Mouse (Mus musculus) ES-E14 (cell line): ENCODE data around the gene Gm21731. TPM values are rescaled to one million over a fixed set of nuclear protein-coding genes. Genes with fewer than 3 reads are reported as not detected.
"Not testable (repeated sequence)": the region's sequence is repeated elsewhere in the genome, so short reads cannot be mapped to it uniquely, and the experiment has no call there.

ENCODE experiments used
- DNase-seq: peaks from one replicate; pipeline ENCODE4 v3.0.0-alpha.2; 2013; ENCODE audit warnings: low read depth, low spot score
- H3K27ac ChIP-seq: 2 replicates; pipeline ENCODE4 v1.5.1; 2012; ENCODE audit warnings: low read depth, mild to moderate bottlenecking, low read length, moderate library complexity, mixed read lengths; ENCODE audit not compliant: poor library complexity, insufficient read depth, severe bottlenecking
- H3K36me3 ChIP-seq: 2 replicates; pipeline ENCODE4 v1.6.1; 2012; ENCODE audit warnings: mild to moderate bottlenecking, low read length, moderate library complexity, mixed read lengths; ENCODE audit not compliant: control insufficient read depth, poor library complexity, insufficient read depth, severe bottlenecking
- H3K4me1 ChIP-seq, 2 experiments: fragments of 150-350 bp in 1 of 2; sonication (generic) in 1 of 2; 2 replicates each; pipeline ENCODE4 v1.6.1; 2012; ENCODE audit warnings: low read length in 2 of 2, mild to moderate bottlenecking in 1 of 2, mixed read lengths in 1 of 2; ENCODE audit not compliant: control insufficient read depth in 2 of 2, insufficient read depth in 2 of 2, poor library complexity in 1 of 2
- H3K4me3 ChIP-seq, 2 experiments: fragments of 150-350 bp in 1 of 2; sonication (generic) in 1 of 2; 2 replicates each; pipeline ENCODE4 v1.5.1; 2012; ENCODE audit warnings: low read length in 2 of 2, low read depth in 1 of 2, mild to moderate bottlenecking in 1 of 2, mixed read lengths in 1 of 2; ENCODE audit not compliant: insufficient read depth in 1 of 2, poor library complexity in 1 of 2, severe bottlenecking in 1 of 2
- H3K9ac ChIP-seq: 2 replicates; pipeline ENCODE4 v1.6.1; 2012; ENCODE audit warnings: low read depth, mild to moderate bottlenecking, low read length, mixed read lengths; ENCODE audit not compliant: poor library complexity, insufficient read depth, severe bottlenecking
- H3K9me3 ChIP-seq: fragments of 150-350 bp; sonication (generic); 2 replicates; pipeline ENCODE4 v1.6.1; 2012; ENCODE audit warnings: low read depth, mild to moderate bottlenecking, low read length; ENCODE audit not compliant: control insufficient read depth, insufficient read depth
- CHD2 ChIP-seq: IDR thresholded peaks from 2 replicates; pipeline ENCODE4 v1.6.1; 2014; ENCODE audit warnings: mild to moderate bottlenecking, low read depth, low read length, inconsistent platforms
- in situ Hi-C, 2 experiments: fragments of 600-800 bp; cut with MboI; formaldehyde crosslinking; loops; one replicate each; pipeline ENCODE4 v1.15.1; 2025; ENCODE audit warnings: low sequenced_read_pairs in 2 of 2, inconsistent platforms in 1 of 2; ENCODE audit not compliant: unreplicated experiment in 2 of 2
- total RNA-seq: library from RNA; depleted of rRNA; stranded (reverse); fragments of 300-350 nt; gene quantifications from 2 replicates; pipeline ENCODE4 v1.2.3, GENCODE M21; 2012; rRNA removed

Gene Gm21731
- total RNA-seq, 1 experiment, result 0.49 TPM

DNA sequence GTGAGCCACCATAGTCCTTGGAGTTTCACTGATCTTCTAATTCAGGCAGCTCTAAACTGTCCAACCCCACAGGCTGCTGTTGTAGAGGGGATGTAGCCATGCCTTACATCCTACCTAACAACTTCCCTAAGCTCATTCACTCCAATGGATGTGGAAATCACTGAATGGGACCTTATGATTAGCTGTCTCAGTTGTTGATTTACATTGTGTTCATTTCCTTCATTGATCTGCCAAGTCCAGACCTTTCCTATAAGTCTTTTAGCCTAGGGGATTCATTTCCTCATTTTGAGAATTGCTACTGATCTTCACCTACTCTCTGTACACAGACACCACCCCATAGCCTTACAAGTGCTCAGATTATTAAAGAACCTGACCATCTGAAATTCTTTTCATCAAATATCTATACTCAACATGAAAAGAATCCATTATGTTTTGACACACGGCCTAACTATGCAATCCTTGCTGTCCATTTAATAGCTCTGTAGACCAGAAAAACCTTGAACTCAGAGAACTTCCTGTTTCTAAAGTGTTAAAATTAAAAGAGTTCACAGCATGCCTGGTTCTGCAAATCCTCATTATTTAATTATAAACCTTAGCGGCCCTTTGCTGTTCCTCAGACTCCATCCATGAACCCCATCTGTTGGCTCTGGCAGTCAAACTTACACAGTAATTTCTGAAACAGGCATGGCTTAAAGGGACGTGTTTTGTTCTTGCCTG, 12.5 kb downstream of the Gm21731 start:
- DNase-seq, H3K9me3 ChIP-seq, H3K9ac ChIP-seq, H3K4me3 ChIP-seq, H3K36me3 ChIP-seq, H3K4me1 ChIP-seq, in situ Hi-C loops, H3K27ac ChIP-seq: not testable (repeated sequence)

DNA sequence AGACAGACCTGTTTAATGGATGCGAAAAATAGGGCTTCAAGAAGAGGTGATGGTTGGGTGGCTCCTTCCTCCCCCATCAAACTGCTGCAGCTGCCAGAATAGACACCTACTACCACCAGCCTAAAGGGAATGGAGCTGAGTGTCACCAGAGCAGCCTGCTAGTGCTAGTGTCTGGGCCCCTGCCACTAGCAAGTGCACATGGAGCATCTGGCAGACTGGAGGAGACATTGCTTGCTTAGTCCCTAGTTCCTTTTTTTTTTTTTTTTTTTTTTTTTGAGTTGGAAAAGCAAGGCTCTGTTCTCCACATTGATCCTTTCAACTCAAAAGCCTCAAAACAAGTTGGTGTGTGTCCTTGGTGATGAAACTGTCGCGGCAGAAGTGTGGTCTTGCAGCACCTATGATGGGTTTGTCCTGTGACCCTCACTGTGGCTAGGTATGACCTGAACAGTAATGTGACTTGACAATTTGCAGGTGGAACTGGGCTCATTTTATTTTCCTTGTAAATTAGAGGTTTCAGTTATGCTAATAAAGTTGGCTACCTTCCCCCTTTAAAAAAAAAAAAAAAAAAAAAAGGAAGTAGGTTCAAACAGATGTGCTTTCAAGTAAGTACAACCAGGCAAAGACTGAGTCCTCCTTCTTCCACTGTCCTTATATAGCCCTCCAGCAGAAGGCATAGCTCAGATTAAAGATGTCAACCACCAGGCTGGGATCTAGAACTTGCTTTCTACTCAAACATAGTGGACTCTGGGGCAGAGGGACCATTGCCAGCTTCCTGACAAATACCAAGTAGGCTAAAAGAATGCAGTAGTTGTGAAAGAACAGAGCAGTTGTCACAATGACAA, 20.1 kb downstream of the Gm21731 start:
- H3K4me3 ChIP-seq, H3K4me1 ChIP-seq, H3K27ac ChIP-seq, H3K36me3 ChIP-seq, in situ Hi-C loops, H3K9ac ChIP-seq, H3K9me3 ChIP-seq, DNase-seq: not testable (repeated sequence)

DNA sequence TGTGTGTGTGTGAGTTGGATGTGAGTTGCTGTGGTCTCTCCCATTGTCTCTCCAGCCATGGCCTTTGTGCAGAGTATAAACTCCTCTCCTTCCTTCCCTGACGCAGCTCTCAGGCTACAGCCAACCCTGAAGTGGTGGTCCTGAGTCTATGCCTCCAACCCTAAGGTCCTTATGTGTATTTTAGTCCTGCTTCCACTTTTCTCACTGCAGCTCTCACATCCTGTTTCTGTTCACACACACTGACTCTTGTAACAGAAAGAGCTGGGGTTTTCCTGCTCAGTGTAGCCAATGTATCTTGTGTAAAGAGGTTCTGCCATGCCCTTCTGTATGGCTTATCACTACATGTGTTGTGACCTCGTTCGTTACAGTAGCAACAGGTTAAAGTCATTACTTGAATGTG, 20.8 kb downstream of the Gm21731 start:
- in situ Hi-C loops, result not testable (repeated sequence)

DNA sequence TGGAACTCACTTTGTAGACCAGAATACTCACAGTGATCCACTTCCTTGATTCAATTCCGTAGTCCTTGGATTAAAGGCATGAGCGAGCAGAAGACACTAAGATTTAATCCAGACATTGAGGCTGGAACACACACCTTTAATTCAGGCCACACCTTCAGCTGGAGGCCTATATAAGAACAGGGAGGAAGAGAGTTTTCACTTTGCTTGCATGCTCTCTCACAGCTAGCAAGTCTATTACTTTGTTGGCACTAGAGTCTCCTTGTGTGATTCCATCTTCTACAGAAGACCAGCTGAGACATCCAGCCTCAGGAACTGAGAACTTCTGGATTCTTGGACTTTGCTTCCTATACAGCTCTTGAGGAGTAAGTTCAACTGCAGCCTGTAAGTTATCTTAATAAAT, 24.0 kb downstream of the Gm21731 start, which contains the start of gene AF067061:
Gene AF067061 (plus strand): TSS at position 245 of the 400 bp plus-strand sequence.
- H3K9ac ChIP-seq, H3K4me1 ChIP-seq, DNase-seq, H3K4me3 ChIP-seq, H3K36me3 ChIP-seq, H3K27ac ChIP-seq, H3K9me3 ChIP-seq, in situ Hi-C loops: not testable (repeated sequence)

More for the DNA sequence above, 20.8 kb downstream of the Gm21731 start:
- not testable (repeated sequence) for H3K9me3 ChIP-seq, H3K36me3 ChIP-seq, H3K9ac ChIP-seq, H3K4me1 ChIP-seq, DNase-seq, H3K27ac ChIP-seq, H3K4me3 ChIP-seq

DNA sequence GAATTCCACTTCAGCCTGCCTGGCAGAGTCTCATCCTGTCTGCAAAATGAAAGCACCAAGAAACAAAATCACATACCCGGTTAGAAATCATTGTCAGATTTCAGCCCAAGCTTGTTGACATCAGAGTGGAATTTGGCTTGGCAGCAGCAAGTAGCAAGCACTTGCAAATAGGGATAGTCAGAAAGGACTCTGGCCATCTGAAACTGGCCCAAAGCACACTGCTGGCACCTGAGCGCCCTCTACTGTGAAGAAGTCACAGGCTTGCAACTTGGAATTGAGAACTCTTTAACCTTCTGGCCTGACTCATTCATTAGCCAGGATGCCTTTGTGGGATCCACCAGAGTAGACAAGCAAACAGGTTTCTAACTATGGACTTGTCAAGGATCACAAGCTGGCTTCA, 38.9 kb downstream of the Gm21731 start:
- H3K36me3 ChIP-seq, H3K4me3 ChIP-seq, H3K9ac ChIP-seq, H3K4me1 ChIP-seq, DNase-seq, H3K9me3 ChIP-seq, H3K27ac ChIP-seq, in situ Hi-C loops: not testable (repeated sequence)

DNA sequence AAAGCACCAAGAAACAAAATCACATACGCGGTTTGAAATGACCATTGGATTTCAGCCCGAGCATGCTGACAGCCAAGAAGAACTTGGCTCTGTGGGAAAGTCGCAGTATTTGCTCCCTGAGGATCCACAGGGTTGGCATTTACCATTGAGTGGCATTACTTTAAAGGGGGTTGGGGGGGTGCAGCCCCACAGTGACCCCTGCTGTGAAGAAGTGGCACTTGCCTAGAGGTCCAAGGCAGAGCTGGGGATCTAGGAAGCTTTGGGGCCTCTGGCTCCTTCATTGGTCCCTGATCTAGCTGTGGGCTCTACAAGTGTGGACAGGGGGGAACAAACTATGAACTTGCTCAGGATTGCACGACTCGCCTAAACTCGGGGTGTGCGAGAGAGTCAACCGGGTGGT, 39.9 kb downstream of the Gm21731 start:
- in situ Hi-C loops, result no loop called here

More for the DNA sequence above, 39.9 kb downstream of the Gm21731 start:
- Histone ChIP-seq H3K9ac (no peak overlapping the region), H3K4me3 (no peak overlapping the region), H3K4me1 (no peaks in the 10 kb centered on the region), H3K27ac (no peak overlapping the region), H3K36me3 (no peaks in the 10 kb centered on the region), H3K9me3 (no peaks in the 10 kb centered on the region)
- no peak for DNase-seq
- no peak for TF ChIP-seq CHD2

Other genes starting within 250 kb of the Gm21731 start
- gene Gm36079, start 212.1 kb upstream of the Gm21731 start, total RNA-seq, result not detected in 2 replicates
- not detected in 2 replicates for gene Gm21188, start 186.9 kb upstream of the Gm21731 start, total RNA-seq
- 46.3 and 59.5 TPM in 2 replicates for gene Gm20767, start 98.9 kb upstream of the Gm21731 start, total RNA-seq
- 26.5 and 26.9 TPM in 2 replicates for gene Gm21818, start 66.7 kb upstream of the Gm21731 start, total RNA-seq
- 0.74 TPM in 1 of 2 replicates, not detected in the other for gene Gm21762, start 23.2 kb upstream of the Gm21731 start, total RNA-seq
- 3.3 and 4.1 TPM in 2 replicates for gene AF067061, start 24.0 kb downstream of the Gm21731 start, total RNA-seq
- gene BC147527, start 61.3 kb downstream of the Gm21731 start, total RNA-seq, result 4.8 and 5.3 TPM in 2 replicates
- gene Tcstv3, start 77.8 kb downstream of the Gm21731 start, total RNA-seq, result 8.7 and 15.2 TPM in 2 replicates